Mouse (Mus musculus) macrophage (primary cell): ENCODE results near the gene Fancd2. TPM values are rescaled to one million over a fixed set of nuclear protein-coding genes. Genes with fewer than 3 reads are reported as not detected.

Experiments
- H3K27ac ChIP-seq: fragments of 350-480 bp; formaldehyde crosslinking; 2 replicates; pipeline ENCODE4 v1.9.0; 2021
- H3K36me3 ChIP-seq: fragments of 350-480 bp; formaldehyde crosslinking; 2 replicates; pipeline ENCODE4 v1.9.0; 2021; ENCODE audit errors: inconsistent target
- H3K4me3 ChIP-seq: fragments of 350-480 bp; formaldehyde crosslinking; 2 replicates; pipeline ENCODE4 v1.9.0; 2021; ENCODE audit errors: inconsistent target
- H3K79me2 ChIP-seq: fragments of 350-480 bp; formaldehyde crosslinking; 2 replicates; pipeline ENCODE4 v1.9.0; 2021; ENCODE audit errors: inconsistent target
- WGBS: methylation state at CpG from one replicate; pipeline ENCODE4 v1.1.7; 2026; ENCODE audit warnings: inconsistent platforms; ENCODE audit not compliant: missing documents; 5-methylcytosine and 5-hydroxymethylcytosine counted together
- polyA plus RNA-seq: library from polyadenylated mRNA; stranded (reverse); fragments of 250-400 nt; gene quantifications from 3 replicates; pipeline ENCODE4 v1.2.4, GENCODE M21; 2018; ENCODE audit warnings: inconsistent platforms

The Fancd2 gene
- polyA plus RNA-seq, 1 experiment from 2014 or later: 0.72 TPM

DNA sequence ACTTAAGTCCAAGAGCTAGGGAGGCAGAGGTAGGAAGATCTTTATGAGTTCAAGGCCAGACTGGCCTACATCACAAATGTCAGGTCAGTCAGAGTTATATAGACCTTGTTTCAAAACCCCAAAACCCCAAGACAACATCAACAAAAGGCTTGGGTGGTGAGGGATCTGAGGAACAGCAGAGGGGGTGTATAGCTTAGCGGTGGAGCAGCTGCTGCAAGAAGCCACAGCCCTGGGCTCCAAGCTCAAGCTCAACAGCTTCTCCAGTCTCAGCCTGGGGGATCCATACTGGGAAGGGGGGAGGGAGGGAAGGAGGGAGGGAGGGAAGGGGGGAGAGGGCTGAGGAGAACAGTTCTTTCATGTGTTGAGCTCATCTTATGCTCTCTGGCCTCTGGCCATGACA, 25.8 kb upstream of the Fancd2 start:
- Histone ChIP-seq H3K27ac (no peak overlapping the region), H3K79me2 (no peaks in the 10 kb centered on the region), H3K4me3 (no peak overlapping the region), H3K36me3 (no peaks in the 10 kb centered on the region)
- whole genome bisulfite sequencing: no CpG with 5 or more reads among the region's 1 CpGs

GRCm38 (mm10) chr6:113507130-113507529, 24.4 kb upstream of the Fancd2 start:
- Histone ChIP-seq H3K27ac (no peak overlapping the region), H3K79me2 (no peaks in the 10 kb centered on the region), H3K36me3 (no peaks in the 10 kb centered on the region), H3K4me3 (no peak overlapping the region)

GRCm38 (mm10) chr6:113508272-113508946, 23.1 kb upstream of the Fancd2 start:
- 91% methylated on average over 7 of the region's 7 CpGs for WGBS
- H3K79me2 ChIP-seq: no peaks in the 10 kb centered on the region
- H3K36me3 ChIP-seq: no peaks in the 10 kb centered on the region
- H3K4me3 ChIP-seq: no peak overlapping the region
- H3K27ac ChIP-seq: no peak overlapping the region

GRCm38 (mm10) chr6:113508947-113509280, 22.6 kb upstream of the Fancd2 start:
- H3K4me3 ChIP-seq: no peak overlapping the region
- peaks cover 2% of the 10 kb centered on the region; the same call in 1 of the 2 replicates for H3K36me3 ChIP-seq
- WGBS: 92% methylated on average over 5 of the region's 5 CpGs
- no peaks in the 10 kb centered on the region for H3K79me2 ChIP-seq
- H3K27ac ChIP-seq: no peak overlapping the region

DNA sequence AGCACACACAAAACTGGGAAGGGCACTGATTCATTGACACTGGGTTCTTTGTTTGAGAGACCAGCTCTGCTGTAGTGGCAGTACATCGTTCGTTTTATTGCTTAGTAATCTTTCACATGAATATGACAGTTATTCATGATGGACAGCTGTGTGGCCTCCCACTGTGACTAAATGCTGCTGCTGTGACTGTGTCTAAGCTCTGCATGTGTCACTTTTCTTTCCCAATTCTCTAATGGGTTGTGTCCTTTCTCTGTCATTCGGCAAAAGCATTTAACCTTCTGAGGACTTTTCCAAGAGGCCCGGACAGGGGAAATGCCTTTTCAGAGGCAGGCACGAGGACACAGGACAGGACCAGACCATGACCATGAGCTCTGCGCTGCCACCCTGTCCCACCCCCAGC, 17.5 kb upstream of the Fancd2 start:
- WGBS: 94% methylated on average over 6 of the region's 6 CpGs

DNA sequence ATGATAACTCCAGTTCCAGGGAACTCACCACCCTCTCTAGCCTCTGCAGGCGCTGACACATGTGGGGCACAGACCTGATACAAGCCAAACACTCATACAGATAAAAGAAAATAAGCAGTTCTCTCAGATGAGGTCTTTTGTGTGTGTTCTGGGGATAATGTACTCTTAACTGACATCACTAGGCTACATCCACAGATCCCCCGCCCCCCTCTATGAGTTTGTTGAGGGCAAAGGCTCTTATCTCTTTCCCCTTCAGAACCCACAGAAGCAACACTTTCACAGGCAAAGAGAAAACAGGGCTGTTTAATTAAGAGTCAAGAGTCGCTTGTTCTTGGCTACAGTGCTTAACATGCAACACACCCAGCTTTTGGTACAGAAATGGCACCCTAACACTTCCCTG, 16.9 kb upstream of the Fancd2 start:
- WGBS: 97% methylated on average over 3 of the region's 3 CpGs
- Histone ChIP-seq H3K36me3 (peaks cover 55% of the 10 kb centered on the region), H3K27ac (no peak overlapping the region), H3K4me3 (no peak overlapping the region), H3K79me2 (no peaks in the 10 kb centered on the region)

More for the DNA sequence above, 17.5 kb upstream of the Fancd2 start:
- Histone ChIP-seq H3K4me3 (no peak overlapping the region), H3K79me2 (no peaks in the 10 kb centered on the region), H3K36me3 (peaks cover 49% of the 10 kb centered on the region), H3K27ac (no peak overlapping the region)

DNA sequence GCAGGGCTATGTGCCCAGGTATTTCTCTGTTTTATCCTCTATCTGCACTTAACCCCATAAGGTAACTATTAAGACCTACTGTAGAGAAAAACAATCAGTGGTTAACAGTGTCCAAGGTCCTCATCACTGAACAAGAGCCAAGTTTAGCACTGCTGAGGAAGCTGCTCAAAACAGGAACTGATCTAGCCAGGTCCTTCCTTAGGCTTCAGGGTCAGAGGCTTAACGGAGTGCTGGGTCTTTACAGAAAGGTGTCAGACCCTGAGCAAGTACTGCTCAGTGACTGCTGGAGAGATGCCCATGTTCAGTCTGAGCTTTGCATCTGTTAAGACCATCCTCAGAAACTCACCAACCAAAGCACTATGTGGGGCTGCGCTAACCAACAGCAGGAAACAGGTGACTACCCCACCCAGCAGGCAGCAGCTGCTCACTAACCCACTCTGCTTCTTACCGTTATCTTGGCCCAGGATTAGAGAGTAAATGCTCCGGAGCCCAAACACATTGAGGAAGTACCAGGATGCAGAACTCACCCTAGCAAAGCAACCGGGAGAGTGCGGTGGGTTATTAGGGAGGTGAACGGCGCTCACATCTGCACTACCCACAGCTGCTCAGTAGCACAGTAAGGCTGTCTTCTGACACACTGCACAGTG, 13.9 kb upstream of the Fancd2 start:
- no peak overlapping the region for H3K27ac ChIP-seq

GRCm38 (mm10) chr6:113522310-113522709, 9.2 kb upstream of the Fancd2 start:
- peaks cover 42% of the 10 kb centered on the region for H3K79me2 ChIP-seq

More for the DNA sequence above, 13.9 kb upstream of the Fancd2 start:
- peaks cover 83% of the 10 kb centered on the region for H3K36me3 ChIP-seq
- WGBS: 22% methylated on average over 8 of the region's 8 CpGs
- no peak overlapping the region for H3K4me3 ChIP-seq
- H3K79me2 ChIP-seq: no peaks in the 10 kb centered on the region

DNA sequence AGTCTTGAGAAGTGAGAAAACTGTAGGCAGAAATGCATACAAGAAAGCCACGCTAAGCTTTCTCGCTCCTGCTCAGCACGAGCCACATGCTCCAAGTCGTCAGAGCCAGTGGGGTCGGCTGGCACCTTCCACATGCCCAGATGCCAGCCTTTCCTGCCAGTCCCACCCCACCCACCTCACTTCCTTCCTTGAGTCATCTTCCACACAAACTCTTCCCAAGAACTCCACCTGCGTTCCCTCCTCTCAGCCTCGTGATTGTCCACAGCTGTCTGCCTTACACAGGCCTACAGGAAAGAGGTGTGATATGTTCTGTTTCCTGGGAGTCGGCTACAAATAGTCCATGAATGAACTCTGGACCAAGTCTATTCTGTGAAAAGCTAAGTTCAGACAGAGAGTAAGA, 8.1 kb upstream of the Fancd2 start:
- Histone ChIP-seq H3K27ac (no peak overlapping the region), H3K4me3 (no peak overlapping the region), H3K79me2 (peaks cover 53% of the 10 kb centered on the region), H3K36me3 (peaks cover 45% of the 10 kb centered on the region)
- 72% methylated on average over 8 of the region's 8 CpGs for WGBS

More at GRCm38 (mm10) chr6:113522310-113522709, 9.2 kb upstream of the Fancd2 start:
- Histone ChIP-seq H3K36me3 (peaks cover 54% of the 10 kb centered on the region), H3K4me3 (no peak overlapping the region), H3K27ac (no peak overlapping the region)
- WGBS: 100% methylated on average over 1 of the region's 1 CpGs

DNA sequence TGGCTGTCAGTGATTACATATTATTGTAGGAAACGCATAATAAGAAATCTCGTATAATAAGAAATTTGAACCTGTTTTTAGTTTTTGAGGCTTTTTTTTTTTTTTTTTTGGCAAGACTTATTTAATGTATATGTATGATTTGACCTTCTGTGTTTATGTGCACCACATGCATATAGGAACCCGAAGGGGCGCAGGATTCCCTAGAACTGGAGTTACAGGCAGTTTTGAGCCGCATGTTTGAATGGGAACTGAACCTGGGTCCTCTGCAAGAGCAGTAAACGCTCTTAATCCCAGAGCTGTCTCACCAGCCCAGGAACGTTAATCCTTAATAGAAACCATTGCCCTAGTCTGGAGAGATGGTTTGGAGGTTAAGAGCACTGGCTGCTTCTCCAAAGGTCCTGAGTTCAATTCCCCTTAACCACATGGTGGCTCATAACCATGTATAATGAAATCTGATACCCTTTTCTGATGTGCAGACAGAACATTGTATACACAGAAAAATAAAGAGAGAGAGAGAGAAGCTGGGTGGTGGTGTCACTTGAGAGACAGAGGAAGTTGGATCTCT, 440 bp downstream of the Fancd2 start:
- 6% methylated on average over 7 of the region's 7 CpGs for WGBS
- H3K27ac ChIP-seq: peak overlapping the region; percentile 53
- no peaks in the 10 kb centered on the region for H3K36me3 ChIP-seq
- peak overlapping the region; percentile 98 for H3K4me3 ChIP-seq
- peaks cover 46% of the 10 kb centered on the region for H3K79me2 ChIP-seq

GRCm38 (mm10) chr6:113534886-113535285, 3.4 kb downstream of the Fancd2 start:
- no peak overlapping the region for H3K4me3 ChIP-seq
- no peak overlapping the region for H3K27ac ChIP-seq
- 98% methylated on average over 6 of the region's 7 CpGs for WGBS
- H3K79me2 ChIP-seq: peaks cover 16% of the 10 kb centered on the region
- H3K36me3 ChIP-seq: no peaks in the 10 kb centered on the region

GRCm38 (mm10) chr6:113541610-113542009, 10.1 kb downstream of the Fancd2 start:
- Histone ChIP-seq H3K79me2 (no peaks in the 10 kb centered on the region), H3K36me3 (no peaks in the 10 kb centered on the region), H3K4me3 (no peak overlapping the region), H3K27ac (no peak overlapping the region)
- WGBS: 86% methylated on average over 5 of the region's 6 CpGs

- no peak overlapping the region for H3K27ac ChIP-seq
- no peaks in the 10 kb centered on the region for H3K79me2 ChIP-seq
- 92% methylated on average over 8 of the region's 12 CpGs for WGBS
- H3K36me3 ChIP-seq: no peaks in the 10 kb centered on the region
- H3K4me3 ChIP-seq: no peak overlapping the region
These were observed 12.5 kb downstream of the Fancd2 start for GRCm38 (mm10) chr6:113543906-113544481.

DNA sequence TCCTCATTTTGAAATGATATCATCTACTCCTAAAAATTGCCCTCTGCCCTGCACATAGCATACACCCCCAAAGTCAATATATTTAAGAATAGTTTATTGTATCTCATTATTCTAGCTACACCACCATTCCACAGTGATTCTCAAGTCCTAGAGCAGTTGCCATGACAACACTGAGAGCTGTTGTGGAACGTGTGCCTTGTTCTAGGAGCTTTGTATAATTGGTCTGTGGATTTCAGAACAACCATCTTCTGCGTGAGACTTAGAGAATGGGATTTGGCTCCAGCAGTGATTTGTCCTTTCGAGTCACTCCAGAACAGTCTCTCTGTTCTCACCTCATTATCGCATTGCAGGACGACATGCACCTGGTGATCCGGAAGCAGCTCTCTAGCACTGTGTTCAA, 28.3 kb downstream of the Fancd2 start:
- H3K79me2 ChIP-seq: no peaks in the 10 kb centered on the region
- H3K36me3 ChIP-seq: no peaks in the 10 kb centered on the region
- no peak overlapping the region for H3K27ac ChIP-seq
- H3K4me3 ChIP-seq: no peak overlapping the region
- 95% methylated on average over 6 of the region's 6 CpGs for WGBS

GRCm38 (mm10) chr6:113564557-113564956, 33.1 kb downstream of the Fancd2 start:
- 100% methylated on average over 1 of the region's 1 CpGs for WGBS
- Histone ChIP-seq H3K27ac (no peak overlapping the region), H3K79me2 (no peaks in the 10 kb centered on the region), H3K36me3 (no peaks in the 10 kb centered on the region), H3K4me3 (no peak overlapping the region)
